Mouse (Mus musculus) liver, embryonic 14.5 days (tissue): ENCODE data around the gene 1700020A23Rik.

Source experiments
- CTCF ChIP-seq: IDR thresholded peaks from 2 replicates; pipeline ENCODE4 v1.5.1; 2016; ENCODE audit warnings: antibody characterized with exemption, low read depth, control low read depth
- EP300 ChIP-seq: IDR thresholded peaks from 2 replicates; pipeline ENCODE4 v1.6.1; 2016; ENCODE audit warnings: antibody characterized with exemption, low read depth

- TF ChIP-seq CTCF: no peak
- TF ChIP-seq EP300: no peak
Measured at GRCm38 (mm10) chr2:130400046-130400445, 5.0 kb upstream of the 1700020A23Rik start.
